Mouse (Mus musculus): ENCODE data around the gene Zfp566. TPM values are rescaled to one million over a fixed set of nuclear protein-coding genes. Genes with fewer than 3 reads are reported as not detected.
A peak's percentile ranks its signal among the peaks of the same experiment; 100 is the strongest.
"Not testable (repeated sequence)": the region's sequence is repeated elsewhere in the genome, so short reads cannot be mapped to it uniquely, and the experiment has no call there.

Zfp566 gene
- 14.3 and 15.0 TPM in 2 replicates for polyA plus RNA-seq (2014; fragmentation: Nextera tagmentation; extraction: Ambion mirVana)

DNA sequence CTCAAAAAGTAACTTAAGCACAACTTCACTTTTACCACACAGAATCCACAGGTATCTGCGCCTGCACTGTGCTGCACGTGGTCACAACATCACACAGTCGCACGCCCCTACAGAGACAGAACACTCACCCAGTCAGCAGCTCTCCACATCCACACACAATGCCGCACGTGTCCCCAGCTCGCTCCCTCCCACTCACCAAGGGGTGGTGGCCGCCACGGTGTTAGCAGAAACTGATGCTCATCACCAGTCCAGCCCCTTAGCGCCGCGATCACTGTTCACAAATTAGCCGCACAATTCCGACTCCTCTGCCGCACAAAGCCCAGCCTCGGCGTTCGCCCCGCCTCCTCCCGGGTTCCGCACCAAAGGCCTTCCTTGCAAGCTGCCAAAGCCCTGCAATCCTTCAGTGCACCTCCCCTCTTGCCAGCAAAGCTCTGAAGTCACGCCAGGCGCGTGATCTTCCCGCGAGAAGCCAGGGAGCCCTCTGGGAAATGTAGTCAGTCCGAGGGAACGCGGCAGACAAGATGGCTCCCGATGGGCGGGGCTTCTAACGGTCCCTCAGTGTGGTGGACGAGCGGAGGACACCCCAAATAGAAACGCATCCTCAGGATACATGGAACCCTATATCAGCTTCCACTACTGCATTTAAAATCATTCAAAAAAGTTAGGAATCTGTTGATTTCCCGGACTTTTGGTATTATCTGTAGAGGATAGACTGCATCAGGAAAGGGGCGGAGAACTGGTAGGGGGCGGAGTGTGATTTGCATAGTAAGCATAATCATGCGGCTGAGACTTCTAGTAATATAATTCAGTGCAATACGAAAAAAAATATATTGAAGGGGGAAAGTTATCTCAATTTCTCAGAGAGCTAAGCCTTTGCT, at the start of gene Zfp566, which contains the start of gene Gm26920:
Gene Zfp566 (minus strand): TSS at position 436 of the 878 bp plus-strand sequence.
Gene Gm26920 (minus strand): TSS at position 319 of the 878 bp plus-strand sequence.
- Histone ChIP-seq H3K4me3 (replicated peaks; ENCODE audit: low read length) (peak within 1 kb of the TSS; percentile 58), H3K4me2 (replicated peaks) (peak within 1 kb of the TSS; percentile 67), H3K4me1 (replicated peaks; ENCODE audit: control insufficient read depth, insufficient read depth, low read length) (peaks cover 25% of the 10 kb centered on the region), H3K27me3 (ENCODE audit: control insufficient read depth, insufficient read depth, low read length) (no peaks in the 10 kb centered on the region), H3K9ac (peak within 1 kb of the TSS; percentile 67), H3K27ac (peak within 1 kb of the TSS; percentile 80), H3K9me3 (ENCODE audit: control insufficient read depth, low read length) (no peaks in the 10 kb centered on the region), H3K36me3 (replicated peaks; ENCODE audit: control insufficient read depth, insufficient read depth) (peaks cover 16% of the 10 kb centered on the region)
- ATAC-seq (ENCODE audit: low FRiP score) (peak; percentile 93), DNase-seq (ENCODE audit: low spot score) (peak; percentile 99)
- under 1% methylated on average over 40 of the region's 40 CpGs for WGBS

- no peak for ATAC-seq (ENCODE audit: low FRiP score)
- H3K4me2 ChIP-seq (replicated peaks), result no peak overlapping the region
- no peak for DNase-seq (ENCODE audit: low spot score)
- H3K4me3 ChIP-seq (replicated peaks; ENCODE audit: low read length), result no peak overlapping the region
- H3K36me3 ChIP-seq (replicated peaks; ENCODE audit: control insufficient read depth, insufficient read depth), result peaks cover 58% of the 10 kb centered on the region
- H3K27ac ChIP-seq, result no peak overlapping the region
- WGBS, result 90% methylated on average over 10 of the region's 10 CpGs
- H3K4me1 ChIP-seq (replicated peaks; ENCODE audit: control insufficient read depth, insufficient read depth, low read length), result no peaks in the 10 kb centered on the region
- H3K27me3 ChIP-seq (ENCODE audit: control insufficient read depth, insufficient read depth, low read length), result no peaks in the 10 kb centered on the region
- H3K9ac ChIP-seq, result no peak overlapping the region
- no peaks in the 10 kb centered on the region for H3K9me3 ChIP-seq (ENCODE audit: control insufficient read depth, low read length)
Measured at GRCm38 (mm10) chr7:30136826-30137225, 46.5 kb upstream of the Zfp566 start.

DNA sequence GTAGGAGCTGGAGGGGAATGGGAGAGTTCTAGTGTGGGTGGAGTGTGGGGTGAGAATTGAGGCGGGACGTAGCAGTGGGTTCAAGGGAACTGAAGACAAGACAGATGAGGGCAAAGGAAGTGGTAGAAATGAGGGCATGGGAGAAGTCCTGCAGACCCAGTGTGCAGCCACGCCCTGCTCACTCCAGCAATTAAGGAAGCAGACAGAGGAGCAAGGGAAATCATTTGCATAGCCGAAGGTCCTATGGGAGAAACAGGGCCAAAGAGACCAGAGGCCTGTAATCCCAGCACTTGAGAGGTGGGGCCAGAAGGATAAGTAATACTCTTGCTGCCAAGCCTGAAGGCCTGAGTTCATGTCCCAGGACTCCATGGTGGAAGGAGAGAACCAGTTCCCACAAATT, 42.1 kb upstream of the Zfp566 start:
- peaks cover 89% of the 10 kb centered on the region for H3K36me3 ChIP-seq (replicated peaks; ENCODE audit: control insufficient read depth, insufficient read depth)
- no peak for ATAC-seq (ENCODE audit: low FRiP score)
- WGBS, result 92% methylated on average over 4 of the region's 4 CpGs

DNA sequence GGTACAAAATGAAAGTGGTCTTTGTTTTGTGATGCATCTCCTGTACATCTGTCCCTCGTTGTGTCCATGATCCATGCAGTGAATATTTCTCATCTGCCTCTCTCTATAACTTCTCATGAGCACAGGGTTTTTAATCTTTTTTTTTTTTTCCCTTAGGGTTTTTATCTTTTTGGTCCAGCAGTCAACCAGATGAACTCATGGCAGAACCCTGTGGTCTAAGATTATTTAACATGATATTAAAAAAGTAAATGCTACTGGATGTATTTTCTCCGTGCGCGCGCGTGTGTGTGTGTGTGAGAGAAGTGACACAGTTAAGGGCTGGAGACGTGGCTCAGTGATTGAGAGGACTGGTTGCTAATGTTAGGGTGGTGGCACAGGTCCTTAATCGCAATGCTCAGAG, 39.6 kb upstream of the Zfp566 start:
- ATAC-seq (ENCODE audit: low FRiP score), result no peak
- 95% methylated on average over 8 of the region's 8 CpGs for WGBS

More for the DNA sequence above, 42.1 kb upstream of the Zfp566 start:
- no peak overlapping the region for H3K4me3 ChIP-seq (replicated peaks; ENCODE audit: low read length)
- H3K9me3 ChIP-seq (ENCODE audit: control insufficient read depth, low read length), result no peaks in the 10 kb centered on the region
- no peak overlapping the region for H3K9ac ChIP-seq
- no peak for DNase-seq (ENCODE audit: low spot score)
- no peaks in the 10 kb centered on the region for H3K4me1 ChIP-seq (replicated peaks; ENCODE audit: control insufficient read depth, insufficient read depth, low read length)
- H3K4me2 ChIP-seq (replicated peaks), result no peak overlapping the region
- H3K27me3 ChIP-seq (ENCODE audit: control insufficient read depth, insufficient read depth, low read length), result no peaks in the 10 kb centered on the region
- H3K27ac ChIP-seq, result no peak overlapping the region

GRCm38 (mm10) chr7:30122188-30122530, 31.8 kb upstream of the Zfp566 start:
- peaks cover 17% of the 10 kb centered on the region; the same call in 1 of the 2 replicates for H3K36me3 ChIP-seq (replicated peaks; ENCODE audit: control insufficient read depth, insufficient read depth)
- peak overlapping the region; percentile 73 for H3K4me2 ChIP-seq (replicated peaks)
- ATAC-seq (ENCODE audit: low FRiP score) (no peak), DNase-seq (ENCODE audit: low spot score) (peak; percentile 48)
- H3K4me3 ChIP-seq (replicated peaks; ENCODE audit: low read length), result peak overlapping the region; percentile 84
- H3K9me3 ChIP-seq (ENCODE audit: control insufficient read depth, low read length), result no peaks in the 10 kb centered on the region
- H3K4me1 ChIP-seq (replicated peaks; ENCODE audit: control insufficient read depth, insufficient read depth, low read length), result peaks cover 7% of the 10 kb centered on the region
- H3K27ac ChIP-seq, result peak overlapping the region; percentile 78
- H3K27me3 ChIP-seq (ENCODE audit: control insufficient read depth, insufficient read depth, low read length), result no peaks in the 10 kb centered on the region
- 5% methylated on average over 15 of the region's 15 CpGs for WGBS
- H3K9ac ChIP-seq, result peak overlapping the region; percentile 85

More for the DNA sequence above, 39.6 kb upstream of the Zfp566 start:
- H3K27ac ChIP-seq, result no peak overlapping the region
- H3K4me3 ChIP-seq (replicated peaks; ENCODE audit: low read length), result no peak overlapping the region
- H3K27me3 ChIP-seq (ENCODE audit: control insufficient read depth, insufficient read depth, low read length), result no peaks in the 10 kb centered on the region
- H3K9me3 ChIP-seq (ENCODE audit: control insufficient read depth, low read length), result no peaks in the 10 kb centered on the region
- no peak overlapping the region for H3K9ac ChIP-seq
- H3K4me1 ChIP-seq (replicated peaks; ENCODE audit: control insufficient read depth, insufficient read depth, low read length), result no peaks in the 10 kb centered on the region
- peaks cover 86% of the 10 kb centered on the region for H3K36me3 ChIP-seq (replicated peaks; ENCODE audit: control insufficient read depth, insufficient read depth)
- H3K4me2 ChIP-seq (replicated peaks), result no peak overlapping the region
- no peak for DNase-seq (ENCODE audit: low spot score)

GRCm38 (mm10) chr7:30121308-30122187, 31.2 kb upstream of the Zfp566 start, which contains the start of gene Zfp382:
TSS of gene Zfp382 (plus strand) at chr7:30121942.
- peaks cover 11% of the 10 kb centered on the region; the same call in 1 of the 2 replicates for H3K36me3 ChIP-seq (replicated peaks; ENCODE audit: control insufficient read depth, insufficient read depth)
- peak within 1 kb of the TSS; percentile 78 for H3K27ac ChIP-seq
- H3K4me2 ChIP-seq (replicated peaks), result peak within 1 kb of the TSS; percentile 73
- H3K27me3 ChIP-seq (ENCODE audit: control insufficient read depth, insufficient read depth, low read length), result no peaks in the 10 kb centered on the region
- H3K4me3 ChIP-seq (replicated peaks; ENCODE audit: low read length), result peak within 1 kb of the TSS; percentile 84
- ATAC-seq (ENCODE audit: low FRiP score) (peak; percentile 97), DNase-seq (ENCODE audit: low spot score) (peak; percentile 96)
- H3K9ac ChIP-seq, result peak within 1 kb of the TSS; percentile 85
- H3K4me1 ChIP-seq (replicated peaks; ENCODE audit: control insufficient read depth, insufficient read depth, low read length), result peaks cover 7% of the 10 kb centered on the region
- H3K9me3 ChIP-seq (ENCODE audit: control insufficient read depth, low read length), result no peaks in the 10 kb centered on the region
- under 1% methylated on average over 61 of the region's 61 CpGs for WGBS

- not testable (repeated sequence) for ATAC-seq (ENCODE audit: low FRiP score)
Measured at GRCm38 (mm10) chr7:30117935-30118334, 27.6 kb upstream of the Zfp566 start.

DNA sequence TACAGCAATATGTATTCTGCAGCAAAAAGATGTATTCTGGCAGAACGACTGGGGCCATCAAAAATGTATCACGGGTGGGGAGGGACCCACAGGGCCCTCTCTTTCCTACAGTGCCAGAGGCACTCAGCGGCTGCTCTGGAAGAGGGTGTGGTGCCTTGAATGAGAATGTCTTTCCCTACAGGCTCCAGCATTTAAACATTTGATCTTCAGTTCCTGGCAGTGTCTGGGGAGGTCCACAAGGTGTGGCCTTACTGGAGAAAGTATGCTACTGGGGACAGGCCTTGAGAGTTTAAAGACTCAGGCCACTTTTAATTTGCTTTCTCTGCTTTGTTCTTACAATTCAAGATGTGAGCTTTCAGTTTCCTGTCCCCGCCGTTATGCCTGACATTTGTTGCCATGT, 25.7 kb upstream of the Zfp566 start:
- WGBS, result 94% methylated on average over 5 of the region's 5 CpGs
- ATAC-seq (ENCODE audit: low FRiP score) (no peak), DNase-seq (ENCODE audit: low spot score) (no peak)
- H3K27me3 ChIP-seq (ENCODE audit: control insufficient read depth, insufficient read depth, low read length), result no peaks in the 10 kb centered on the region
- no peaks in the 10 kb centered on the region for H3K36me3 ChIP-seq (replicated peaks; ENCODE audit: control insufficient read depth, insufficient read depth)
- no peak overlapping the region for H3K9ac ChIP-seq
- no peak overlapping the region for H3K27ac ChIP-seq
- no peak overlapping the region for H3K4me3 ChIP-seq (replicated peaks; ENCODE audit: low read length)
- H3K4me2 ChIP-seq (replicated peaks), result no peak overlapping the region
- H3K4me1 ChIP-seq (replicated peaks; ENCODE audit: control insufficient read depth, insufficient read depth, low read length), result no peaks in the 10 kb centered on the region
- H3K9me3 ChIP-seq (ENCODE audit: control insufficient read depth, low read length), result 0 out of 2 replicates have a peak, but pooled peaks cover 12% of the 10 kb centered on the region

More at GRCm38 (mm10) chr7:30117935-30118334, 27.6 kb upstream of the Zfp566 start:
- not testable (repeated sequence) for H3K27ac ChIP-seq; H3K4me3 ChIP-seq (replicated peaks; ENCODE audit: low read length); H3K27me3 ChIP-seq (ENCODE audit: control insufficient read depth, insufficient read depth, low read length); H3K9ac ChIP-seq; H3K4me1 ChIP-seq (replicated peaks; ENCODE audit: control insufficient read depth, insufficient read depth, low read length); H3K4me2 ChIP-seq (replicated peaks); DNase-seq (ENCODE audit: low spot score); H3K36me3 ChIP-seq (replicated peaks; ENCODE audit: control insufficient read depth, insufficient read depth)
- H3K9me3 ChIP-seq (ENCODE audit: control insufficient read depth, low read length), result 0 out of 2 replicates have a peak, but pooled peaks cover 12% of the 10 kb centered on the region
- 92% methylated on average over 12 of the region's 12 CpGs for WGBS

GRCm38 (mm10) chr7:30099297-30099696, 9.0 kb upstream of the Zfp566 start:
- no peak overlapping the region for H3K9ac ChIP-seq
- WGBS, result 95% methylated on average over 13 of the region's 13 CpGs
- ATAC-seq (ENCODE audit: low FRiP score), result no peak
- H3K36me3 ChIP-seq (replicated peaks; ENCODE audit: control insufficient read depth, insufficient read depth), result peaks cover 44% of the 10 kb centered on the region
- peaks cover 19% of the 10 kb centered on the region for H3K4me1 ChIP-seq (replicated peaks; ENCODE audit: control insufficient read depth, insufficient read depth, low read length)
- H3K27ac ChIP-seq, result no peak overlapping the region
- no peak overlapping the region for H3K4me2 ChIP-seq (replicated peaks)
- DNase-seq (ENCODE audit: low spot score), result no peak
- H3K27me3 ChIP-seq (ENCODE audit: control insufficient read depth, insufficient read depth, low read length), result no peaks in the 10 kb centered on the region
- peaks cover 19% of the 10 kb centered on the region for H3K9me3 ChIP-seq (ENCODE audit: control insufficient read depth, low read length)
- H3K4me3 ChIP-seq (replicated peaks; ENCODE audit: low read length), result no peak overlapping the region

Data from hindbrain, embryonic 14.5 days (tissue).